Comparison of ENCODE assay signal across 8 mouse cellular contexts in genomic region chr17:24632167-24632812, GRCm38 (mm10). TPM values are rescaled to one million over a fixed set of nuclear protein-coding genes. Genes with fewer than 3 reads are reported as not detected.
DNase-seq lines count a peak whose midpoint lies in the region; ATAC-seq and TF ChIP-seq lines count a peak whose summit lies in the region.

TSS of gene Tsc2 (minus strand) at chr17:24632630.
TSS of gene Nthl1 (plus strand) at chr17:24632680.

- H3K4me1 ChIP-seq in brown adipose tissue, adult 24 weeks (ENCODE audit: control insufficient read depth, insufficient read depth, insufficient read length, low read length), result peaks cover 22% of the 10 kb centered on the region
- H3K4me1 ChIP-seq in heart, embryonic 12.5 days (replicated peaks), result peaks cover 38% of the 10 kb centered on the region
- H3K4me1 ChIP-seq in kidney, embryonic 16.5 days (ENCODE audit: insufficient read depth, low read length), result peaks cover 17% of the 10 kb centered on the region
- H3K4me1 ChIP-seq in liver, adult 2 months (ENCODE audit: control insufficient read depth, insufficient read depth, low read length), result peaks cover 13% of the 10 kb centered on the region

- H3K27me3 ChIP-seq in heart, embryonic 12.5 days (replicated peaks), result peaks cover 22% of the 10 kb centered on the region
- no peaks in the 10 kb centered on the region for H3K27me3 ChIP-seq in kidney, embryonic 16.5 days (ENCODE audit: insufficient read depth, low read length)
- H3K27me3 ChIP-seq in liver, adult 2 months (ENCODE audit: control insufficient read depth, insufficient read depth, low read length), result no peaks in the 10 kb centered on the region
- H3K27me3 ChIP-seq in myocyte (ENCODE audit: control insufficient read depth, insufficient read depth, insufficient read length), result no peaks in the 10 kb centered on the region

- H3K79me2 ChIP-seq in liver, adult 2 months (ENCODE audit: control insufficient read depth, insufficient read depth, low read length), result peaks cover 3% of the 10 kb centered on the region; the same call in 1 of the 2 replicates
- H3K79me2 ChIP-seq in myocyte (ENCODE audit: control insufficient read depth, insufficient read depth), result peaks cover 6% of the 10 kb centered on the region

- peak within 1 kb of the TSS; percentile 85 for H3K9ac ChIP-seq in heart, embryonic 12.5 days
- peak within 1 kb of the TSS; percentile 89 for H3K9ac ChIP-seq in kidney, embryonic 16.5 days (replicated peaks; ENCODE audit: low read length)
- peak within 1 kb of the TSS; percentile 86 for H3K9ac ChIP-seq in liver, adult 2 months (ENCODE audit: low read depth, low read length)

- peak; percentile 97 for ATAC-seq in CD4-positive, CD25-positive, alpha-beta regulatory T cell, adult 4 months
- peak; percentile 74 for ATAC-seq in erythroid progenitor cell, adult 5-6 weeks (replicated peaks; ENCODE audit: low FRiP score, poor library complexity, severe bottlenecking)
- ATAC-seq in heart, embryonic 12.5 days (ENCODE audit: insufficient number of reproducible peaks, low FRiP score), result peak; percentile 75
- peak; percentile 89 for ATAC-seq in kidney, embryonic 16.5 days (ENCODE audit: low FRiP score, low TSS enrichment)

- peak within 1 kb of the TSS; percentile 85 for H3K4me2 ChIP-seq in heart, embryonic 12.5 days
- peak within 1 kb of the TSS; percentile 79 for H3K4me2 ChIP-seq in kidney, embryonic 16.5 days (replicated peaks; ENCODE audit: low read depth, low read length)
- peak within 1 kb of the TSS; percentile 96 for H3K4me2 ChIP-seq in myocyte (ENCODE audit: low read depth)

- TF ChIP-seq CTCF in liver, adult 2 months (IDR thresholded peaks at IDR 0.05; ENCODE audit: low read depth, low read length), result no peak

- H3K4me3 ChIP-seq in brown adipose tissue, adult 24 weeks (ENCODE audit: insufficient read depth, low read depth, low read length), result peak within 1 kb of the TSS; percentile 91
- H3K4me3 ChIP-seq in heart, embryonic 12.5 days, result peak within 1 kb of the TSS; percentile 83
- peak within 1 kb of the TSS; percentile 77 for H3K4me3 ChIP-seq in kidney, embryonic 16.5 days (ENCODE audit: low read length)
- peak within 1 kb of the TSS; percentile 88 for H3K4me3 ChIP-seq in liver, adult 2 months (ENCODE audit: insufficient read depth, low read depth, low read length)
- H3K4me3 ChIP-seq in myocyte, result peak within 1 kb of the TSS; percentile 77

- 1% methylated on average over 51 of the region's 51 CpGs for WGBS in heart, embryonic 12.5 days
- WGBS in kidney, embryonic 16.5 days, result under 1% methylated on average over 51 of the region's 51 CpGs
- WGBS in liver, adult 2 months, result under 1% methylated on average over 51 of the region's 51 CpGs

- H3K9me3 ChIP-seq in heart, embryonic 12.5 days (replicated peaks), result no peaks in the 10 kb centered on the region
- H3K9me3 ChIP-seq in kidney, embryonic 16.5 days (ENCODE audit: low read length), result no peaks in the 10 kb centered on the region

- H3K27ac ChIP-seq in brown adipose tissue, adult 24 weeks (replicated peaks; ENCODE audit: low read depth, low read length), result peak within 1 kb of the TSS; percentile 76
- peak within 1 kb of the TSS; percentile 88 for H3K27ac ChIP-seq in heart, embryonic 12.5 days (ENCODE audit: poor library complexity, severe bottlenecking)
- peak within 1 kb of the TSS; percentile 93 for H3K27ac ChIP-seq in kidney, embryonic 16.5 days (ENCODE audit: low read length)
- peak within 1 kb of the TSS; percentile 76 for H3K27ac ChIP-seq in liver, adult 2 months (replicated peaks; ENCODE audit: insufficient read depth, low read depth, low read length)

- H3K36me3 ChIP-seq in heart, embryonic 12.5 days, result peaks cover 35% of the 10 kb centered on the region
- peaks cover 27% of the 10 kb centered on the region for H3K36me3 ChIP-seq in kidney, embryonic 16.5 days (ENCODE audit: insufficient read depth, low read length)
- 0 out of 2 replicates have a peak, but pooled peaks cover 3% of the 10 kb centered on the region for H3K36me3 ChIP-seq in liver, adult 2 months (ENCODE audit: control insufficient read depth, insufficient read depth, low read length)
- peaks cover 17% of the 10 kb centered on the region for H3K36me3 ChIP-seq in myocyte (ENCODE audit: control insufficient read depth, insufficient read depth)

- peak; percentile 65 for TF ChIP-seq POLR2A in liver, adult 2 months (IDR thresholded peaks at IDR 0.05; ENCODE audit: extremely low read depth, insufficient read depth, low read length)
- peak; percentile 65 for TF ChIP-seq POLR2A in myocyte (IDR thresholded peaks at IDR 0.05; ENCODE audit: insufficient read length, low read depth)

- DNase-seq in liver, adult 2 months (ENCODE audit: extremely low read depth, low read depth, low spot score), result peak; percentile 77
- DNase-seq in spleen, postnatal 4 days (ENCODE audit: low spot score in 2 of 2), result peak; percentile 76 to 88

- H3ac ChIP-seq in myocyte (ENCODE audit: control insufficient read depth, insufficient read length), result peak within 1 kb of the TSS; percentile 42

TF ChIP-seq in myocyte, 11 proteins besides CTCF, POLR2A, EP300 and RAD21:
- no peak for TF ChIP-seq CEBPB (IDR thresholded peaks at IDR 0.05; ENCODE audit: insufficient read depth, poor library complexity, severe bottlenecking)
- peak; percentile 46 for TF ChIP-seq E2F4 (IDR thresholded peaks at IDR 0.05; ENCODE audit: insufficient read depth)
- TF ChIP-seq TCF12 (IDR thresholded peaks at IDR 0.05; ENCODE audit: insufficient read depth, poor library complexity, severe bottlenecking), result no peak
- no peak for TF ChIP-seq USF1 (IDR thresholded peaks at IDR 0.05; ENCODE audit: low read depth)
- peak in 1 of 3 experiments; percentile 78 for TF ChIP-seq MYOG (IDR thresholded peaks at IDR 0.05; ENCODE audit: control insufficient read depth in 1 of 3, insufficient read depth in 1 of 3, insufficient read length in 2 of 3, low read depth in 2 of 3)
- no peak for TF ChIP-seq REST (IDR thresholded peaks at IDR 0.05; ENCODE audit: insufficient read depth, insufficient read length)
- no peak for TF ChIP-seq SRF (IDR thresholded peaks at IDR 0.05; ENCODE audit: control insufficient read depth, insufficient read length, low read depth)
- TF ChIP-seq POLR2AphosphoS2 (IDR thresholded peaks at IDR 0.05; ENCODE audit: insufficient read length, low read depth), result peak; percentile 79
- no peak for TF ChIP-seq TCF3 (IDR thresholded peaks at IDR 0.05; ENCODE audit: insufficient read length, low read depth)
- peak in 1 of 3 experiments; percentile 61 for TF ChIP-seq MYOD1 (IDR thresholded peaks at IDR 0.05; ENCODE audit: control insufficient read depth in 1 of 3, insufficient read length in 2 of 3, low read depth in 2 of 3)

RNA-seq across cellular contexts. Expression of gene Tsc2, which starts in this region (rescaled TPM):
- polyA plus RNA-seq in CD4-positive, CD25-positive, alpha-beta regulatory T cell, adult 4 months (2017; shearing (Covaris generic)), result 10 to 100 TPM; 20.5 to 28.2 TPM
- 67.6 and 69.2 TPM in 2 replicates for polyA plus RNA-seq in brown adipose tissue, adult 24 weeks (2012; ENCODE audit: insufficient read depth, insufficient read length, missing spikeins)
- total RNA-seq in erythroid progenitor cell, adult 5-6 weeks (2015; ENCODE audit: low replicate concordance), result 49.0 and 56.6 TPM in 2 replicates
- 13.5 and 28.4 TPM in 2 replicates for total RNA-seq in erythroid progenitor cell, adult 5-6 weeks (2017; ENCODE audit: low replicate concordance)
- 66.5 and 74.6 TPM in 2 replicates for polyA plus RNA-seq in heart, embryonic 12.5 days (2016; fragmentation: Nextera tagmentation; extraction: Ambion mirVana)
- polyA plus RNA-seq in kidney, embryonic 16.5 days (2015; fragmentation: Nextera tagmentation; extraction: Ambion mirVana), result 72.8 and 77.0 TPM in 2 replicates
- total RNA-seq in liver, adult 2 months (2014; rRNA removed), result 19.5 and 27.9 TPM in 2 replicates
- 63.4 and 79.3 TPM in 2 replicates for polyA plus RNA-seq in liver, adult 2 months (2012; rRNA removed)
- 49.5 TPM for polyA plus RNA-seq in myocyte (2012; fragmentation: generic; extraction: Trizol)

RNA-seq across cellular contexts. Expression of gene Nthl1, which starts in this region (rescaled TPM):
- 1 to 10 TPM; 3.1 to 6.0 TPM for polyA plus RNA-seq in CD4-positive, CD25-positive, alpha-beta regulatory T cell, adult 4 months (2017; shearing (Covaris generic))
- 3.4 and 7.7 TPM in 2 replicates for polyA plus RNA-seq in brown adipose tissue, adult 24 weeks (2012; ENCODE audit: insufficient read depth, insufficient read length, missing spikeins)
- not detected in 2 replicates for total RNA-seq in erythroid progenitor cell, adult 5-6 weeks (2015; ENCODE audit: low replicate concordance)
- 0.39 and 1.1 TPM in 2 replicates for total RNA-seq in erythroid progenitor cell, adult 5-6 weeks (2017; ENCODE audit: low replicate concordance)
- polyA plus RNA-seq in heart, embryonic 12.5 days (2016; fragmentation: Nextera tagmentation; extraction: Ambion mirVana), result 7.8 and 8.3 TPM in 2 replicates
- 23.1 TPM in 2 replicates for polyA plus RNA-seq in kidney, embryonic 16.5 days (2015; fragmentation: Nextera tagmentation; extraction: Ambion mirVana)
- 8.1 and 9.7 TPM in 2 replicates for total RNA-seq in liver, adult 2 months (2014; rRNA removed)
- 11.3 and 11.5 TPM in 2 replicates for polyA plus RNA-seq in liver, adult 2 months (2012; rRNA removed)
- polyA plus RNA-seq in myocyte (2012; fragmentation: generic; extraction: Trizol), result 20.2 TPM

Comparison
In these comparisons a context has a peak if more than half of its experiments do, and no peak if none do; other contexts are left out.
1. Peak in every context shown above with its lines: DNase-seq, ATAC-seq, H3K4me3 ChIP-seq and H3K27ac ChIP-seq.